Mouse (Mus musculus) kidney, postnatal 4 days (tissue): Measurements from ENCODE around the gene Slc22a23.
A peak's percentile ranks its signal among the peaks of the same experiment; 100 is the strongest.
"Not testable (repeated sequence)": the region's sequence is repeated elsewhere in the genome, so short reads cannot be mapped to it uniquely, and the experiment has no call there.

Experiments
- DNase-seq, 2 experiments: peaks; one replicate each; pipeline ENCODE4 v3.0.0; 2021; ENCODE audit warnings: mixed read lengths in 2 of 2

Gene Slc22a23

GRCm38 (mm10) chr13:34345128-34346085, at the start of gene Slc22a23:
Gene Slc22a23 (minus strand): TSS chr13:34345182.
- peak; percentile 84 to 89 for DNase-seq

- DNase-seq: not testable (repeated sequence)
These were observed 49.3 kb upstream of the Slc22a23 start for GRCm38 (mm10) chr13:34394305-34394704.

GRCm38 (mm10) chr13:34392376-34392775, 47.4 kb upstream of the Slc22a23 start:
- DNase-seq: no peak

DNA sequence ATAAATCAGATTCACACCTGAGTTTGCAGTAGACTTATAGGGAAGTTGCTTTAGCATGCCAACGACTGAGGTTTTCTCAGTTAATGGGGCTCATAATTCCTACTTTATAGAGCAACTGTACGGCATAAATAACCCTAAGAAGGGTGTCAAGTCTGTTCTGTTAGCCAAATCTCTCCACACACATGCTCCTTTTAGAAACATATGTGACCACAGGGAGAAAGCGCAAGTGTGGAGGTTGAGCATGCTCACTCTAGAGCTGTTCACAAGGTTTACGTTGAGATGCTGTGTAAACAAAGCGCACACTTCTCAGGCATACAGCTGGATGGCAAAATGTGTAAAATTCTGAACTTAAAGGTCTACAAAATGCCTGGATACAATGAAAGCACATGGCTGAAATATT, 43.2 kb upstream of the Slc22a23 start:
- DNase-seq: no peak

- no peak for DNase-seq
These were observed 38.4 kb upstream of the Slc22a23 start for GRCm38 (mm10) chr13:34383416-34383815.

DNA sequence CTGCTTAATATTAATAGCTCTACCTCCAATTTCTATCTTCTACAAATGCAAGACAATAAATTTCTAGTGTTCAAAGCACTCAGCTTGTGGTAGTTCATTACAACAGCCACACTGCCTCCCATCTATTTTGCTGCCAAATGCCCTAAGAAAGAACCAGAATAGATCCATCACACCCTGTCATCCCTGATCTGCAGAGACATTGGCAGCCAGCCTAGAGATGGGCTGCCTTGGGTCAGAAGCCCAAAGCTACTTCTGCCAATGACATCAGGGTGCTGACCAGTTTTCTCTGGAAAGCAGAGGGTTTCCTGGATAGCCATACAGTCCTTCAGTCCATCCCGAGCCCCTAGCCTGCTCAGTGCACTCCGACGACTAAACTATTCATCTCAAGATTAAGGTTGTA, 33.9 kb upstream of the Slc22a23 start:
- no peak for DNase-seq

DNA sequence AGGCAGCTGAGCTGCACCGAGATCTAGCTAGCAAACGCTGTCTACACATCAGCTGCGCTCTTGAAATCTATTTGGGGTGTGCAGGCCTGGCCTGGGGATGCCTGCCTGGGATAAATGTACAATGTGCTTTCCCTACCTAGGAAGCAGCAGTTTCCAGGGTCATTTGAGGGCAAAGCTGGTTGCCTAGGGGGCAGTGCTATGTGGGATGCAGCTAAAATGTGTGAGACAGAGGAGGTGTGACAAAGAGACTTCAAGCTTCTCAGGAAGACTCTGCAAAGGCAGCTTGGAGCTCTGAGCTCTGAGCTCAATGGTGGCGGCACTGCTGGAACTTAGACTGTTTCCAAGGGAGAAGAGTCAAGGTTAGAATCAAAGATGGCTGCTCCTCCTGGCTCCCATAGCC, 30.2 kb upstream of the Slc22a23 start:
- no peak for DNase-seq

GRCm38 (mm10) chr13:34372870-34373478, 28.0 kb upstream of the Slc22a23 start:
- DNase-seq: no peak

DNA sequence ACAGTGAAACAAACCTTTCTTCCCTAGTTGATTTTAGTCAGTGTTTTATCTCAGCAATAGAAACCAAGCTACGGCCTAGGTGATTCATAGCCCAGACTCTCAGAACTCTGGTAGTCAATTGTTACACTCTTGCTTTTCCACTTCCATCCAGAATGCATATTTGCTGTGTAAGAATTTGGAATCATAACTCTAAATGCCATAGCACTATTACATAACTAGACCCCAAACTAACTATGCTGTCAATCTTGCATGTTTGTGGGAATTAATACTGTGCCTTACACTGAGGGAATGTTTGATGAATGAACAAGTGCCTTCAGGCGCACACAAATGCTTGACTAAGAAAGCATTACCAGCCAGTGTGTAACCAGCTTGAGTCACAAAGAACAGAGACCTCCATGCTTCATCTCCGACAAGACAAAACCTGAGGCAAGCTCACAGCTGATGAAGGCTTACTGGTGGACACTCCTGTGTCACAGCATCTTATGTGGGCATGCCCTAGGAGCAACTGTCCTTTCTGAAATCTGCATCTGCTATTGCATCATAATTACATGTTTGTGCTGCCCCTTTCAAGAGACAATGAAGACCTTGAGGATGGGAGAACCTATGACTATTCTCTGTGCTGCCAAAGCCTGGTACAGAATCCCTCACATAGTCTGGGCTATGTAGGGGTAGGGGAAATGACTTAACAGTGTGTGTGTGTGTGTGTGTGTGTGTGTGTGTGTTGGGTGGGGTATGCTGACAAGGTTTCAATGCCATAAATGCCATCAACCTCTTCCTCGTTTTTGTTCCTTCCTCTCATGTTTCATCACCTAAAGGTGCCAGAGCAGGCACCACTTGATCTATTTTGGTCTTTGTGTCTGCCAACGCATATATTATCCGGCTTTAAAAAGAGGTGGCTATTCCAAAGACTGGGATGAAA, 27.2 kb upstream of the Slc22a23 start:
- DNase-seq: no peak

DNA sequence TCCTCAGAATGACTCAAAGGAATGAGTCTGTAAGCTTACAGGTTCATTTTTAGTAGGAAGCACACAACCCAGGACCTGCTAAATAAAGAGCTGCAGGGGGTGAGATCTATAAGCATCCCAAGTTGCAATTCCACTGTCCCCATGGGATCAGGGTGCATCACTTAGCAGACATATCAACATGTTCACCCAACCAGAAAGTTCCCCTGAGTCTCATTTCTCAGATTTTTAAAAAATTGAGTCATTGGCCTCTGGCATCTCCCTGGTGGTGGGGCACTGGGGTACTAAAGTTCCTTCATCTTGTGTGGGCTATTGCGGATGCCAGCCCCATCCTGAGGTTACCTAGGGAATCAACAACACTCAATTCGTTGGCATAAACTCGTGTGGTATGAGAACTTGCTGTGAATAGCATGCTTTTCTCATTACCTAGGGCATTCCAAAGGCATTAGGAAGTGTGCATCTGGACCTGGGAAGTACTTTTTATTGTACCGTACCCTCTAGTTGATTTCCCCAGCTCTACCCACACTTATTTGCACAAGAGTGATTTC, 25.4 kb upstream of the Slc22a23 start:
- no peak for DNase-seq

GRCm38 (mm10) chr13:34365226-34365625, 20.2 kb upstream of the Slc22a23 start:
- DNase-seq: no peak

GRCm38 (mm10) chr13:34355656-34356055, 10.7 kb upstream of the Slc22a23 start:
- DNase-seq: no peak

- no peak for DNase-seq
These were observed 10.0 kb upstream of the Slc22a23 start for GRCm38 (mm10) chr13:34354830-34355624.

DNA sequence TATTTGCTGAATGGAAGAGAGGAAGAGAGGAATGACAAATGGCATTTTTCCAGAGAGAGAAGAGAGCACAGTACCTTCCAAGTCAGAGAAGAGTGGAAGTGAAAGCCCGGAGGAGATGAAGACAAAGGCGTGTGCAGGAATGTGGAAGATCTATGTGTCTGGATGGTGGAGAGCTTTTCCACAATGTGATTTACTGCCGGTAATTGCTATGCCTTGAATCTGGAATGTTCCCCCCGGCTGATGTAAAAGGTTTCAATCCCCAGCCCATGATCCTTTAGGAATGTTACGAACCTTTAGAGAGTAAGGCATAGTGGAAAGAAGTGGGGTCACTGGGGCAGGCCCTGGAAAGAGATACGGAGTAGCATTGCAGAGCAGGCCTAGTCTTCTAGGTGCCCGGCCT, 8.3 kb upstream of the Slc22a23 start:
- no peak for DNase-seq

- DNase-seq: no peak
These were observed 6.5 kb upstream of the Slc22a23 start for GRCm38 (mm10) chr13:34351437-34351836.

DNA sequence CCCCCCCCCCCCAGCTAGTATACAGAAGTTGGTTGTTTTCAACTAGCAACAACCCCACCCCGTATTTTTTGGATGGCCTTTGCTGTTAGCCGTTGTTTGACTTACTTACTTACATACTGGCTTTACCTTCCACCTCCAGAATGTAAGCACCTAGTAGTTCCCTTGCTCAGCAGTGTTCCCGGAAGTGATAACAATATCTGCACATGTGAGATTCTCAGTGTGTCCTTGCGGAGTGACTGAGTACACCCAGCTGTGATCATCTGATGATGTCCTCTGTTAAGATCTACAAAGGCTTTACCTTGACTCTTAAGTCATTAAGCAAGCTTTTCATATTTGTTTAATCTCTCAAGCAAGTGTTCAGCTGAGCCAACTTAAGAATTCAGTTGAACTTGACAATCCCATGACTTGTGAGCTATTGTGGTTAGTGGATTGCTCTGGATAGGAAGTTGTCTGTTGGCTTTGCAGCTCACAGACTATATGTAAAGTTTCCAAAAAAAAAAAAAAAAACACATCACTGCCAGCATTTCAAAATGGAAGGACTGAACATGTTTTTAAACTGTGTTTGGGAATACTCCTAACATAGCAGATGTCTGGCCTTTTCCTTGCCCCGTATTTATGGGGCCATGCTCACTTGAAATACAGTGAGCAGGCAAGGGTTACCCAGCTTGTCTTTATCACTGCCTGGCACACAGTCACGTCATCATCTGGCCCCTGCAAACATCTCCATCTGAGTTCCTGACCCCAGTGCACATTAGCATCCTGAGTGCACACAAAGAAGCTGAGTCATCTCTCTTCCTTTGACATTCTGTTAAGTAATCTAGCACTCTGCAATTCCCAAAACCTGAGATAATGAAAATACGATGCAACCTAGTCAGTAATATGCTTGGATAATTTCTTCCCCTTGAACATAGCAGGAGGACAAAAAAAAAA, 3.2 kb upstream of the Slc22a23 start:
- no peak for DNase-seq

DNA sequence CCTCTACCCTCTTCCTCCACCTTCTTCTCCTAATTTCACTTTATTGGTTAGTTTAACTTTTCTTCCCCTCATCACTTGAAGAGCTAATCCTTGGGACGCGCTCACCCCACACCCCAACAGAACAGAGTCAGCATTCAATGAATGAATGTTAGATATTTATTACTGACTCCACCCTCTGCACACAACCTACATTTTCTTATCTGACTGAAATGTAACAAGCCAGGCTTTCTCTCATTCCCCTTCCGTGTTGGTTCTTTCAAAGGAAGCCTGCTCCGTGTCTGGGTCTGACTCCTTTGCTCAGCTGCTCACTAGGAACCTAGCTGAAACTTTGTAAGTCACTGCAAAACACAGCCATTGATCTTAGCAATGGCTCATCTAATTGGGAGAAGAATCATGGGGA, 1.8 kb upstream of the Slc22a23 start:
- no peak for DNase-seq

- DNase-seq: no peak
These were observed 1.3 kb upstream of the Slc22a23 start for GRCm38 (mm10) chr13:34346238-34346637.

DNA sequence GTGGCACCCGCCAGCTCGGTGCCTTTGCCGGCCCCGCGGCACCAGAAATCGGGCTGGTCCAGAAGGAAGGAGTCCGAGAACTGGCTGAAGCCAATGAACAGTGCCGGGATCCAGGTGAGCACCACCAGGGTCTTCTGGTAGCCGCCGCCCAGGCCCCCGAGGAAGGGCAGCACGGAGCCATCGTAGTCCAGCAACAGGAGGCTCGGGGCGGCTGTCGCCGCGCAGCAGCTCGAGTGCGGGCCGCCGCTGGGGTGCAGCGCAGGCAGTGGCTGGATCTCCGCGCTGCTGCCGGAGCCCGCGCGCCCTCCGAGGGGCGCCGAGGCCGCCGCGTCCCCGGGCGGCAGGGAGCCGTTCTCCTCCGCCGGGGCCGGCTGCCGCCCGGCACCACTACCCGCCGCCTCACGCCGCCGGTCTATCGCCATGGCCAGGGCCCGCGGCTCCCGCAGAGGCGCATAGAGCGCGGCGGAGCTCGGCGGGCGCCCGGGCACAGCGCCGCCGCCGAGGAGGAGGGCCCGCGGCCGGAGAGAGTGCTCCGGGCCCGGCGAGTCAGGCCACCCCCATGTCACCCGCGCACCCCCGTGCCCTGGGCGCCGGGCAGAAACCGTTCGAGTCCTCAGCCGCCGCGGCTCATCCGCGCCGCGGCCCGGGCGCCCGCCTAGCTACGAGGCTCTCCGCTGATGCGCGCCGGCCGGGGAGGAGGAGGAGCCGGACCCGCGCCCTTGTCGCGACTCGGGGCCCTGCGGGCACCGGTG, 430 bp downstream of the Slc22a23 start:
- DNase-seq: peak; percentile 67 to 76
